Mouse (Mus musculus): Measurements from ENCODE around the gene Coro1a.
A peak's percentile ranks its signal among the peaks of the same experiment; 100 is the strongest.
"Not testable (repeated sequence)": the region's sequence is repeated elsewhere in the genome, so short reads cannot be mapped to it uniquely, and the experiment has no call there.

The Coro1a gene

DNA sequence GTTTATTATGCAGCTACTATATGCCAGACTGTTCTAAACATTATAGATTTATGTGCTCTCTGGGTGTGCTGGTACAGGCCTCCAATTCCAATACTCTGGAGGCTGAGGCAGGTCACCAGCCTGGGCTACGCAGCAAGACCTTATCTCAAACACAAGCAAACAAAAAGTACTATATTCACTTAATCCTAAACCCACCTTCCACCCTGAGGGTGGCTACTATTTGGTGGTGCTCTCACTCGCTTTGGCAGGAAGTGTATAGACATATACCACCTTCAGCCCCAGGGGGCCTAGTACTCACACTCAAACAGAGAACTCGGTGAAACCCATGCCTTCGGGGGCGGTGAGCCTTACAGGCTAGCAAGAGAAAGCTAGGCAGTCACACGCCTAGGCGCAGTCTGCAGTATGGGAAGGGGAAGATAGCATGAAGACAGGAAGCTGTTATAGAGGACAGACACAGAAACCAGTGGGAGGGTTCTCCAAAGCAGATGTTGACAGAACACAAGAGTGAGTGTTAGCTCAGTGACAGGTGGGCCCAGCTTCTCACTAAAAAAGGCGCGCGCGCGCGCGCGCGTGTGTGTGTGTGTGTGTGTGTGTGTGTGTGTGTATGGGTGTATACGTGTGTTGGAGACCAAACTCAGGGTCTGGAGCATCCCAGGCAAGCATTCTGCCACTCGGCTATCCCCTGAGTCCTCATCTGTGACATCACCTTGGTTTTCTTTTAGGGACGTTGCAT lies at the start of gene Coro1a:
TSS of gene Coro1a (minus strand) at position 346 of the 733 bp plus-strand sequence.
- DNase-seq = no peak

DNA sequence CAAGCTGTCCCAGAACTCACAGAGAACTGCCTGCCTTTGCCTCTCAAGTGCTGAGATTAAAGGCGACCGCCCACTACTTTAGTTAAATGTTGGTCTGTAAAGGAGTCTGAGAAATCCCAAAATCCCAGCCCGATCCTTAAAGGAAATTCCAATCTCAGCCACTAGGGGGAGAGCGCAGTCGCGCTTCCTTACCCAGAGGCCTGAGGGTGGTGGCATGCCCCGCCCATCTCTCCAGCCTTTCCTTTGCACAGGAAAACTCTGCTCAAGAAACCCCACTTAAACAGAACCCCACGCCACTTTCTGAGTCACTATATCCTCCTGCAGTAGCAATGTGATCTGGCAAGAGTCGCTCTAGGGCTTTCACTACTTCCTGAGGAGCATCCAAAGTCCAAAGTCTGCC lies 47.3 kb upstream of the Coro1a start:
- DNase-seq = peak; percentile 85

DNA sequence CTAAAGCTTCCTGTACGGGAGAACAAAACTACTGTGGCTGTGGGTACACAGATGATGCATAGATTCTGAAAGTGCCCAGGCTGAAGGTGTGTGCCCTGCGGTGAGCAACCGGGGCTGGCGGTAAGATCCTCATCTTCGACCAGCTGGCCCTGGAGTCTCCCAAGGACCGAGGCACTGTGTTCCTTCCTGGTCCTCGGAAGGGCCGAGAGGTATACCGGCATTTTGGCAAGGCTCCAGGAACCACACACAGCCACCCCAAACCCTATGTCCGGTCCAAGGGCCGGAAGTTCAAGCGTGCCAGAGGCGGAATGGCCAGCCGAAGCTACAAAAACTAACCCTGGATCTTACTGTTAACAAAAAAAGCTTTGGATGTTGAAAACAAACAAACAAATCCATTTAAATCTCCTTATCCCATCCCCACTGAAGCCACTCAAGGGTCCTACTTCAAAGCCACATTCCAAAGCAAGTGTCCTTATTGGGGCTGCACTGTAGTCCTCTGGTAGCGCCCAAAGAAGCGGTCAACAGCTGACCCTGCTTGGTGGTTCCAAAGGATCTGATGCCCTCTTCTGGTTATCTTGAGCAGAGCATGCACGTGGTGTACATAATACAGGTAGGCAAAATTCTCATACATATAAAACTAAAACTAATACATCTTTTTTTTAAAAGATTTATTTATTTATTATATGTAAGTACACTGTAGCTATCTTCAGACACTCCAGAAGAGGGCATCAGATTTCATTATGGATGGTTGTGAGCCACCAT lies 42.2 kb upstream of the Coro1a start:
- no peak for DNase-seq

DNA sequence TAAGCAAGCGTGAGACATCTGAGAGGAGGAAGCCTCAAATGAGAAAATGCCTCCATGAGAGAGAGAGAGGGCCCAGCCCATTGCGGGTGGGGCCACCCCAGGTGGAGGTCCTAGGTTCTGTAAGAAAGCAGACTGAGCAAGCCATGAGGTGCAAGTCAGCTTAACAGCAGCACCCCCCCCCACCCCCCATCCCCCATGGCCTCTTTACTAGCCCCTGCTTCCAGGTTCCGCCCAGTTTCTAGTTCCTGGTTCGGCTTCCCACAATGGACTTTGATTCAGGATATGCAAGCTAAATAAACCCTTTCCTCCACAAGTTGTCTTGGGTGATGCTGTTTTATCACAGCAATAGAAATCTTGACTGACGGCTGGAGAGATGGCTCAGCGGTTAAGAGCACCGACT lies 41.2 kb upstream of the Coro1a start:
- no peak for DNase-seq

DNA sequence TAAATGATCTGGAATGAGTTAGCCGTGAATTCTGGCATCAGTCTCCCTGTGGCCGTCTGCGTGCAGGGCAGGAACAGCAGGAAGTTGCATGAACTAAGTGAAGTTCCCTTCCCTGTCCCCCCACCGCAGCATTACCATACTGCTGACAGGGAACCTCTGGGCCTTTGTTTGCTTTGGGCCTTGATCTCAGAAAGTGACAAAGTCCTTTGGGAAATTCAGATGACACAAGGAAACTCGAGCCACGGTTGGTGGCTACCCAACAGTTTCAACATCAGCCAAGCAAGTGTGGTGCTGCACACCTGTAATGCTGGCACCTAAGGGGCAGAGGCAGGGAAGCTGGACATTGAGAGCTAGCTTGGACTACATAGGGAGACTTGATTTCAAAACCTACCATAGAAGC lies 39.2 kb upstream of the Coro1a start:
- no peak for DNase-seq

DNA sequence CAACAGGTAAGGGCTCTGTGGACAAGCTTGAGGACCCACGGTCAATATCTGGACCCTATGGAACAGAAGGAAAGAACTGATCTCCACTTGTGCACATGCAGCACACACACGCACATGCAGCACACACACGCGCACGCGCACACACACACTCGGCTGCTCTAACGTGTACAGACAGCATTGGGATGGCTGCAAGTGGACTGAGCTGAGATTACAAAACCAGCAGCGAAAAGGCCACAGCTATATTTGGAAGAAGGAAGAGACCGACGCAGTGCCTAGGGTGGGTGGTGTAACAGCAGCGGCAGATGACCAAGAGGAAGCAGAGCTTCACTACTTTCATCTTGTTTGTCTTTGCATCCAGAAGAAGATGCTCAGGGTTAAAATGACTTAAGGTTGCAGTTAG lies 38.5 kb upstream of the Coro1a start:
- no peak for DNase-seq

DNA sequence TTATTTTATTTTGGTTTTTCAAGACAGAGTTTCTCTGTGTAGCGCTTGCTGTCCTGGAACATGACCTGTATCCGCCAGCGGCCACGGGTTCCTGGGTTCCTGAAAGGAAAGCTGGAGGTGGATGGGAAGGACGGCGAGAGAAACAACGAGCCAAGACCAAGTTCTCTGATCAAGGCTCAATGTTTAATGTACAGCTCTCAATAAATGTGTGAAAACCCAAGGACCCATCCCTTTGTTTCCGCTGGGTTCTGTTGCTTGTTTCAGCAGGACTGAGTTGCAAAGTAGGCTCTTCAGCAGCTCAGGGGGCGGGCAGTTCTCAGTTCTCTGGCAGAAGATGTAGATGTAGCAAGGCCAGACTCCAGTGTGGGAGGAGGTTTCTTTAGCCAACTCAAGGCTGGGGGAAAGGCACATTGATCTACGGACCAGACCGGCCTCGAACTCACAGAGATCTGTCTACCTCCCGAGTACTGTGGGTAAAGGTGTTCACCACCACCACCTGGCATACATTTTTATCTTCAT lies 34.4 kb upstream of the Coro1a start:
- no peak for DNase-seq

DNA sequence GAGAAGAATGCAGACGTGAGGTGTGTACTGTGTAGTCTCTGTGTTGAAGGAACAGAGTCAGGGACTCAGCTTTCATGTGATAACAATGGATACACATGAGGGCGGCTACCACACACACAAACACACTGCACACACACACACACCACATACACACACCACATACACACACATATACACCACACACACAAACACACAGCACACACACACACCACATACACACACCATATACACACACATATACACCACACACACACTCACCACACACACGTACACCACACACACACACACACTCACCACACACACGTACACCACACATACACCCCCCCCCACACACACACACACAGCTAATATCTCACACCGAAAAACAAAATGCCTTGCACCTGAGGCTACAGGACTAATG lies 33.9 kb upstream of the Coro1a start:
- DNase-seq = no peak

DNA sequence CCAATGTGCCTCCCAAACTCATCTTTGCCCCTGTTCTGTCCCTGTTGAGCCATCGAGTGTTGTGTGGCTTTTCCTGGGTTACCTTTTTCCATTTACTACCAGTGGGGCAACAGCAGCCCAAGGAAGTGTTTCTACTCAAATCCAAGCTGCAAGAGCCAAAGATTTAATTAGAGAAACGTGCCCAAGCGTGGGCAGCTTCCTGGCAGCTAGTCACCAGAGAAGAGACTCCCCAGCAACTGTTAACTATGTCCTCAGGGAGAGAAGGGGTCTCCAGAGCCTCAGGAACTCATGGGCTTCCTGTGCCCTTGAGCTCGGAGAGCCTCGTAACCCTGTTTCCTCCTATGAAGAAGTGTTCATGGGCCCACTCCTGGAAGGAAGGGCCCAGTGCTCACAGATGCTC lies 33.4 kb upstream of the Coro1a start:
- no peak for DNase-seq

DNA sequence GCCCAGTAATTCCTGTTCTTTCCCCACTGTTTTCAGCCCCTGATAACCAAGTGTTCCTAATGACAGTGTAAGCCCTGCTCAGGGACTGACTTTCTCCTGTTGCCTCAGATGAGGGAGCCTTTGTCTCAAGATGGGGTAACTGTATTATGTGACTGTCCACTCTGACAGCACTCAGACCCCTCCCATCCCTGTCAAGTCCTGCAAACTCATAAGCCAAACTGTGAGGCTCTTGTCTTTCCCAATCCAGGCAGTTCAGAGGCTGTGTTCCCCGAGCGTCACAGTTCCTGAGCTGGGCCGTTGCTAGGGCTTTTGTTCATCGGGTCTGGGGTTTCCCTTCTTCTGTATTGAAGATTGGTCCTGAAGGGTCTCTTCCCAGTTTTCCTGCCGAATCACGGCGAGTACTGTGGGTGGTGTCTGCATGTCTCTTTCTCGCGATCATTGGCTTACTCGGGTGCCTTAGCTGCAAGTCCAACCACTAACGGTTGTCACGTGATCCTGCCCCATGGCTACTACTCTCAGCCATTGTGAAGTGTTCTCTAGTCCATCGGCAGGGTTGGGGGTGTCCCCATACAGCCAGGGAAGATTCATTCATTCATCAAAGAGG lies 32.6 kb upstream of the Coro1a start:
- DNase-seq = no peak

DNA sequence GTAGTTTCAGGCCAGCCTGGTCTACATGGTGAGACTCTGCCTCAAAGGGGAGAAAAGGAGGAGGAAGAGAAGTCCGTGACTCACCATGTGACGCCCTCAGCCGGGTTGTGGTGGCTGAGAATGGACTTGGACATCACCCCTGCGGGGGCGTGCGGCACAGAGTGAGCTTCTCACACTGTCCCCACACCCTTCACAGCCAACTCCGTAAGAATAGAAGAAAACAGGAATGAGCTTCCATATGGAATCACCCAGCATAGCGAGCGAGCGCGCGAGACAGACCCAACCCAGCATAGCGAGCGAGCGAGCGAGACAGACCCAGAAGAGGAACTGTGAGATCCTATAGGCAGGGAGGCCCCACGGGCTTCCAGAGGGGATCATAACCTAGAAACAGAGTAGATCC lies 32.0 kb upstream of the Coro1a start:
- DNase-seq = no peak

DNA sequence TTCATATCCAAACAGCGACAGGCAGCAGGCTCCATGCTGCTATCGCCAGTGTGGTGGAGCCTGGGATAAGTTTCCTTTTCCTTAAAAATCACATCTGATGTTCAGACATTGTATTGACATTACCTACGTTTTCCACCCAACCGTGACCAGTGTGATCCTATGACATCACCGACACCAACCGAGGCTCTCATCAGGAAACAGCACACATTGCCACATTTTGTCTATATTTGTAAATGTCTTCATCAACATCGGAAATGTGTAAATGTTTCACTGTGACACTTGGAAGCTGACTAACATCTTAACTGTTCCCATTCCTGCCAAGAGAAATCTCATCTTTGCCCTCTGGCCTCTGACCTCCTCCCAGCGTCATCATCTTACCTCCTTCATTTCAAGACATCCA lies 28.5 kb upstream of the Coro1a start:
- DNase-seq = no peak

DNA sequence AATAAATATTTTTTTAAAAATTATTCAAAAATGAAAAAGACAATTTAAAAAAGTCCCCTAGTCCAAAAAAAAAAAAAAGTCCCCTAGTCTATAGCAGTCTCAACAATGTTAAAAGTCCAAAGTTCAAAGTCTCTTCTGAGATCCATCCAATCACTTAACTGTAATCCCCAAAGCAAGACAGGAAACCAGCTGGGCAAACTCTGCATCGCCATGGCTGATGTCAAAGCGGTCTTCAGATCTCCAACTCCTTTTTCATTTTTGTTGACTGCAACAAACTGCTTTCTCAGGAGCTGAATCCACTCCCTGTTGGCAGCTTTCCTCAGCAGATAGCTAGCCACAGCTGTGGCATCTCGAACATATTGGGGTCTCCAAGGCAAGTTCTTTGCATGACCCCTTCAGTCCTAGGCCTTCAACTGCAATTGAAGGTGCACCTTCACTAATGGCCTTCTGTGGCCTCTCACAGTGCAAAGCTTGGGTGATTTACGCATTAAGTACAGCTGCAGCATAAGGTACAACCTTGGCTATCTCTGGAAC lies 22.7 kb upstream of the Coro1a start:
- DNase-seq = not testable (repeated sequence)

DNA sequence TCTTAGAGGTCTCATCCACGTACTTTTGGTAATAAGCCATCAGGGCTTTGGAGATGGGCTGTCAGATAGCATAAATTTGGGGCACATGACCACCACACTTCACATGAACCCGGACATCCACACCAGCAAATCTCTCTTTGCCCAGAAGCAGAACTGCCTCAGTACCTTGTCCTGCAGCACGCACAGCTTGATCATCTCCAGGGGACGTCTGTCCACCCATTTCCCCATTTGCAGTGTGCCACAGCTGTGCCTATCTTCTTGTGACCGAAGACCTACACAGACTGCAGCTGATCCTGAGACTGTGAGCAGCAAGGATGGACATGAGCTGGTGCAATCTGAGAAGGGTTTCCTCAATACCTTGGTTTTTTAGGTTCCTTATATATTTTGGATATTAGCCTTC lies 18.1 kb upstream of the Coro1a start:
- DNase-seq = no peak

DNA sequence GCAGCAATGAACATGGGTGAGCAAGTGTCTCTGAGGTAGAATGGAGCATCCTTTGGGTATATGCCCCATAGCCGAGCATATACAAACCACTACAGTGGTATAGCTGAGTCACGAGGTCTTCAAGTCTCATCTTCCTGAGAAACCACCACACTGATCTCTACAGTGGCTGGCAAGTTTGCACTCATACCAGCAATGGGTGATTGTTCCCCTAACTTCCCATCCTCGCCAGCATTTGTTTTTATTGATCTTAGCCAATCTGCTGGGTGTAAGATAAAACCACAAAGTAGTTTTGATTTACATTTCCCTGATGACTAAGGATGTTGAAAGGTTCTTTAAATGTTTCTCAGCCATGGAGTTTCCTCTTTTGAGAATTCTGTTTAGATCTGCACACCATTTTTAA lies 17.5 kb upstream of the Coro1a start:
- DNase-seq = no peak

DNA sequence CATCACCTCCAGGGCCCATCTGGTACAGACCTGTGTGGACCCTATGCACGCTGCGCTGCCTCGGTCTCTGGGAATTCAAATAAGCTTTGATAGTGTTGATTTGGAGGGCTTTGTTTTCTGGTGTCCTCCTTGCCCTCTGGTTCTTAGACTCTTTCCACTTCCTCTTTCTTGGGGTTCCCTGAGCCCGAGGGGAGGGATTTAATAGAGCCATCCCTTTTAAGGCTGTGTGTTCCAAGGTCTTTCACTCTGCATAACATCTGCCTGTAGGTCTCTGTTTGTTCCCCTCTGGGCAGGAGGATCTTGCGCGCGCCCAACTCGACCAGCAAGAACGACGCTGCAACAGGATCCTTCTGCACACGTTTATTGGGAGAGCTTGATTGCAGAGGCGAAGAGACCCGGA lies 14.0 kb upstream of the Coro1a start:
- no peak for DNase-seq

DNA sequence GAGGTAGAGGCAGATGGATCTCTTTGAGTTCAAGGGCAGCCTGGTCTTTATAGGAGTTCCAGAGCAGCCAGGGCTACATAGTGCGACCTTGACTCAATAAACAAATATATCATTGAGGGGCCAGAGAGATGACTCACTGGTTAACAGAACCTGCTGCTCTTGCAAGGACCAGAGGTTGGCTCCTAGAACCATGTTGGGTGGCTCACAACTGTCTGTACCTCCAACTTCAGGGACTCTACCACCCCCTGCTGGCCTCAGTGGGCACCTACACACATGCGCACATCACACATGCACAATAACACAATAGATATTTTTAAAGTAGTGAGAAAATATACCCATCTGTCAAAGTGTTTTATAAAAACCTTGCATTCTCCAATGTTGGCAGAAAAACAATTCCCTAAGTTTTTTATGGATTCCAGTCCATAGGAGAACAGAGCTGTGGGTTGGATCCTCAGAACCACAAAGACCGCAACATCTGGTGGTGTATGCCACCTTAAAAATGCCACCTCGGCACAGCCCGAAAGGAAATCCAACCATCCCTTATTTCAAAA lies 11.3 kb upstream of the Coro1a start:
- no peak for DNase-seq

DNA sequence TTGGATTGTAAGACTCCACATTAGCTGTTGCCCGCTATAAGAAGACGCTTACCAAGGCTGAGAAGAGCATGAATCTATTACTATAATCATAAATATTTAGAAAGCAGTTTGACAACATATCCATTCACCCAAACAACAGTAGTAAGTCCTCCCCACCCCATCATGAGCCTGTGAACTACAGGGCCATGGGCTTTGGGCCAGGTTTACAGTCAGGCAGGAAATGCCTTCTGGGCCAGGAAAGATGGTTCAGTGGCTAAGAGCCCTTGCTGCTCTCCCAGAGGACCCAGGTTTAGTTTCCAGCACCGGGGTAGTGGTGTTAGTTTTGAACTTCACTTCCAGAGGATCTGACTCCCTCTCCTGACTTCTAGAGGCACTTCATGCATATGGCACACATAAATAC lies 10.0 kb upstream of the Coro1a start:
- no peak for DNase-seq

DNA sequence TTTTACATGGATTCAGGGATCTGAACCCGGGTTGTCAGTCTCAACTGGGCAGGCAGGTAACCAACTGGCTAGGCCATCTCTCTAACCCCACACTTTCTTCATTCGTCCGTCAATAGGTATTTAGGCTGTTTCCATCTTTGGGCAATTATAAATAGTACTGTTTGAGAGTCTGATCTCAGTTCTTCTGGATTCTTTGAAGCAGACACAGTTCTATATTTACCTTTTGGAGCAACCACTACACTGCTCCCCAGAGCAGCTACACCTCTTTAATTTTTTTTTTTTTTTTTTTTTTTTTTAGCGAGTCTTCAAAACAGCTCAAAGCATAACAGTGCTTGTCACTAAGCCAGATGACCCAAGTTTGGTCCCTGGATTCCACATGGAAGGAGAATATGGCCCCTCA lies 8.1 kb upstream of the Coro1a start:
- no peak for DNase-seq

DNA sequence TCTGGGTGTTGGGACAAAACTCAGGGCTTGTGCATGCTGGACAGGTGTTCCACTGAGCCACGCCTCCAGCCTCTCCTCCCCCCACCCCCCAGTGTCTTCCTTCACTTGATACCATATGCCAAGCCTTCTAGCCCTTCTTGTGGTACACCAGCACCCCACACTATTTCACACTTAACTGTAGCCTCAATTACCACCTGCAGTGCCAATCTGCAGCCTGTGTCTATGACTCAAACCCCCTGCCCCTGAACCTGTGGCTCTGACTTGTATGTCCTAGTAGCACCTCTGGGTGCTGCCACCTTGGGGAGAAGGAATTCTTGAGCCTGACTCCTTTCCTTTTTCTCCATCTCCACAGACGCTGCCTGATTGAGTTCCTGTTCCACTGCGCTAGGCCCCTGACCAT lies 4.3 kb upstream of the Coro1a start:
- DNase-seq = no peak

DNA sequence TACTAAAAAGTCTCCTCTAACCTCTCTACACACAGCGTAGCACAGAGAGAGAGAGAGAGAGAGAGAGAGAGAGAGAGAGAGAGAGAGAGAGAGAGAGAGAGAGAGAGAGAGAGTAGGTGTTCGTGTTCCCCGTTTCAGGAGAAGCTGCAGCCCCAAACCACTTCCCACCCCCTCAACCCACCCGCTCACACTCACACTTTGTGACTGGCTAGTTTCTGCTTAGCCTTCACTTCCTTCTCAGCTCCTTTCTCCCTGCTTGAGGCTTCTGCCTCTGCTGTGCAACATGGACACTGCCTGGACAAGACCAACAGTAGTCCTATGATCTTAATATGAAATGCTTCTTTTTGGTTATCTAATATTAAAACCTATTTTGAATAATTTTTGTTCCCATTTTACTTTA lies 2.7 kb upstream of the Coro1a start:
- DNase-seq = no peak

DNA sequence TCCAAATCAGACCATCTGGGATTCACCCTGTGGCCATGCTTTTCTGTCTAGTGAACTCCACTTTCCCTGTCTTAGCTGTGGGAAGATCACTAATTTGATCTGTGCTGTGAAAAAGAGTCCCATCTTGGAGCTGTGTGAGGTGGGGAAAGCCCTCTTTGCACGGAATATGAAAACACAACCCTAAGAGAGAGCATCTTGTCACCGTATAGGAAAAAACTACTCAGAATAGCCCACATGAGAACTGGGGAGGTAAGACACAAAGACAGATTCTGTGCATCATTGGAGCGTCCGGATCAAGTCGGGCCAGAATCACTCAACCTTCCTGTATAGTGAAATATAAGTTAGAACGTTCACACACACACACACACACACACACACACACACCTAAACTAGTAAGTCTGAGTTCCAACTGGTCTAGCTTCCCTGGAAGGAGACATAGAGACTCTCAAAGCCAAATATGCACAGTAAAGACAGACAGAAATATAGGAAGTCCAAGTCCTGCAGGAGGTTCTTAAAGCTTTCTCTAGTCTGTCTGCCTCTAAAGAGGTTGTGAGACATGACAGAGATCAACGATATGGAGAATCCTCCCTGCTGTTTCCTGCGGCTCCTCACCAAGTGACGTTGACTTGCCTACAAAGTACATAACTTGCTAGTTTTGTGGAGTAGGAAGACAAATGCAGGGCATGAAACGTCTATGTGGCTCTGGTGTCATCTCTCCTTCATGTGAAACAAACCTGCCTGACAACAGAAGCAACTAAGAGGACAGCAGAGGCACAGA lies 777 bp upstream of the Coro1a start:
- DNase-seq = no peak

Data from cerebellum, adult 8-10 months (tissue).